ENCODE assay signal across 11 mouse cellular contexts in genomic region chr2:32784048-32784681, GRCm38 (mm10). TPM values are rescaled to one million over a fixed set of nuclear protein-coding genes. Genes with fewer than 3 reads are reported as not detected.
DNase-seq lines count a peak whose midpoint lies in the region; TF ChIP-seq lines count a peak whose summit lies in the region.
"Had no signal": no experiment of that assay in that cellular context is flagged by ENCODE, and none has a peak within 500 bp of the region (broad histone marks: within the 10 kb centered on the region; RNA-seq: fewer than 3 reads in every experiment).

Gene Cfap157 (minus strand): TSS chr2:32784428.

- DNase-seq in gastrocnemius, adult 2 months, result no peak
- no peak for DNase-seq in gastrocnemius, postnatal 25 days
- DNase-seq in heart, postnatal 36 days, result peak; percentile 26 to 41
- peak; percentile 30 for DNase-seq in lung, postnatal 14 days
- DNase-seq in natural killer cell, adult 2 months (ENCODE audit: low spot score in 2 of 2), result no peak
- no peak for DNase-seq in left cerebral cortex, postnatal 4 days
- DNase-seq in gastrocnemius, postnatal 10 days, result no peak
- DNase-seq: thymus, adult 18-20 months had no signal

- TF ChIP-seq CTCF in gastrocnemius, adult 2 months (IDR thresholded peaks at IDR 0.05), result no peak

- H3K27ac ChIP-seq in gastrocnemius, adult 2 months, result peak within 1 kb of the TSS; percentile 82
- no peak within 1 kb of the TSS for H3K27ac ChIP-seq in brown adipose tissue, adult 24 weeks (replicated peaks; ENCODE audit: low read depth, low read length)

- intact Hi-C loops in gastrocnemius, adult 2 months (cut with DNase I), result no loop called here
- intact Hi-C loops in heart, postnatal 36 days (cut with DNase I), result no loop called here
- intact Hi-C loops in left cerebral cortex, postnatal 4 days (cut with DNase I), result no loop called here

- H3K4me3 ChIP-seq in gastrocnemius, adult 2 months, result peak within 1 kb of the TSS; percentile 62
- H3K4me3 ChIP-seq in brown adipose tissue, adult 24 weeks (ENCODE audit: insufficient read depth, low read depth, low read length), result peak within 1 kb of the TSS; percentile 24; the same call in 1 of the 2 replicates

- H3K4me1 ChIP-seq in brown adipose tissue, adult 24 weeks (ENCODE audit: control insufficient read depth, insufficient read depth, insufficient read length, low read length), result no peaks in the 10 kb centered on the region

RNA-seq across cellular contexts. Expression of gene Cfap157, which starts in this region (rescaled TPM):
- not detected for total RNA-seq in gastrocnemius, adult 2 months (2021)
- not detected for total RNA-seq in gastrocnemius, postnatal 25 days (2021)
- not detected in 2 replicates for polyA plus RNA-seq in brown adipose tissue, adult 24 weeks (2012; ENCODE audit: insufficient read depth, insufficient read length, missing spikeins)
- total RNA-seq in heart, postnatal 36 days (2021), result not detected
- under 1 TPM; 0.34 to 0.58 TPM for total RNA-seq in left cerebral cortex, postnatal 4 days (2021)
- total RNA-seq in gastrocnemius, postnatal 10 days (2021), result not detected
- total RNA-seq: adrenal gland, postnatal 4 days had no signal
- polyA plus RNA-seq: neural tube, embryonic 11.5 days had no signal

Comparison
In these comparisons a context has a peak if more than half of its experiments do, and no peak if none do; other contexts are left out.
1. Peak in DNase-seq in heart, postnatal 36 days; RNA of the gene not detected or under 1 TPM.